Mouse (Mus musculus) MEL (cell line): ENCODE results near the gene Fkbp9. TPM values are rescaled to one million over a fixed set of nuclear protein-coding genes. Genes with fewer than 3 reads are reported as not detected.
A peak's percentile ranks its signal among the peaks of the same experiment; 100 is the strongest.

ENCODE experiments used
- DNase-seq: peaks from one replicate; pipeline ENCODE4 v3.0.0; 2011; ENCODE audit warnings: low read depth, low spot score
- H3K27ac ChIP-seq: 2 replicates; pipeline ENCODE4 v1.5.1; 2012; ENCODE audit warnings: low read depth, mild to moderate bottlenecking, control low read depth, low read length, moderate library complexity; ENCODE audit not compliant: control insufficient read depth
- H3K27me3 ChIP-seq, 2 experiments: fragments of 150-350 bp in 1 of 2; sonication (generic) in 1 of 2; 2 replicates each; pipeline ENCODE4 v1.6.1; 2012; ENCODE audit warnings: low read length in 2 of 2, mild to moderate bottlenecking in 2 of 2, improper control_type of control experiment in 1 of 2, moderate library complexity in 1 of 2; ENCODE audit not compliant: insufficient read depth in 2 of 2, control insufficient read depth in 1 of 2
- H3K36me3 ChIP-seq, 2 experiments: 2 replicates each; pipeline ENCODE4 v1.6.1; 2012 to 2014; ENCODE audit warnings: low read length in 2 of 2, improper control_type of control experiment in 1 of 2, inconsistent platforms in 1 of 2, mild to moderate bottlenecking in 1 of 2; ENCODE audit not compliant: insufficient read depth in 2 of 2, control insufficient read depth in 1 of 2
- H3K4me1 ChIP-seq, 2 experiments: fragments of 150-350 bp in 1 of 2; sonication (generic) in 1 of 2; 2 replicates each; pipeline ENCODE4 v1.6.1; 2012; ENCODE audit warnings: low read length in 2 of 2, improper control_type of control experiment in 1 of 2, mild to moderate bottlenecking in 1 of 2; ENCODE audit not compliant: insufficient read depth in 2 of 2, control insufficient read depth in 1 of 2
- H3K4me3 ChIP-seq, 2 experiments: fragments of 150-350 bp in 1 of 2; sonication (generic) in 1 of 2; 2 replicates each; pipeline ENCODE4 v1.5.1; 2012; ENCODE audit warnings: low read depth in 2 of 2, low read length in 2 of 2, mild to moderate bottlenecking in 2 of 2, moderate library complexity in 2 of 2, control low read depth in 1 of 2, improper control_type of control experiment in 1 of 2; ENCODE audit not compliant: control insufficient read depth in 1 of 2, insufficient read depth in 1 of 2
- H3K79me2 ChIP-seq: 2 replicates; pipeline ENCODE4 v1.6.1; 2012; ENCODE audit warnings: mild to moderate bottlenecking, low read length, moderate library complexity; ENCODE audit not compliant: control insufficient read depth, poor library complexity, insufficient read depth
- H3K9ac ChIP-seq: 2 replicates; pipeline ENCODE4 v1.6.1; 2012; ENCODE audit warnings: low read depth, mild to moderate bottlenecking, control low read depth, low read length, moderate library complexity; ENCODE audit not compliant: control insufficient read depth, poor library complexity, severe bottlenecking
- H3K9me3 ChIP-seq: fragments of 150-350 bp; sonication (generic); replicated peaks from 2 replicates; pipeline ENCODE4 v1.6.1; 2012; ENCODE audit warnings: mild to moderate bottlenecking, low read length, improper control_type of control experiment, moderate library complexity; ENCODE audit not compliant: insufficient read depth
- BHLHE40 ChIP-seq: IDR thresholded peaks from 2 replicates; pipeline ENCODE4 v1.6.1; 2012; ENCODE audit warnings: low read depth, mild to moderate bottlenecking, inconsistent platforms, low read length, improper control_type of control experiment, borderline replicate concordance
- CHD1 ChIP-seq: IDR thresholded peaks from 2 replicates; pipeline ENCODE4 v1.6.1; 2012; ENCODE audit warnings: low read depth, mild to moderate bottlenecking, inconsistent platforms, low read length, improper control_type of control experiment
- CHD2 ChIP-seq: IDR thresholded peaks from 2 replicates; pipeline ENCODE4 v1.6.1; 2011; ENCODE audit warnings: low read length, improper control_type of control experiment
- E2F4 ChIP-seq: IDR thresholded peaks from 2 replicates; pipeline ENCODE4 v1.6.1; 2011; ENCODE audit warnings: low read depth, low read length, improper control_type of control experiment, borderline replicate concordance
- ELF1 ChIP-seq: IDR thresholded peaks from 2 replicates; pipeline ENCODE4 v1.6.1; 2014; ENCODE audit warnings: low read depth, mild to moderate bottlenecking, inconsistent platforms, low read length, improper control_type of control experiment, moderate library complexity
- EP300 ChIP-seq, 2 experiments: IDR thresholded peaks; 2 replicates each; pipeline ENCODE4 v1.6.1; 2011; ENCODE audit warnings: improper control_type of control experiment in 2 of 2, low read length in 2 of 2, low read depth in 1 of 2, mild to moderate bottlenecking in 1 of 2
- GABPA ChIP-seq: IDR thresholded peaks from 2 replicates; pipeline ENCODE4 v1.6.1; 2012; ENCODE audit warnings: low read depth, mild to moderate bottlenecking, inconsistent platforms, low read length, improper control_type of control experiment, moderate library complexity
- HCFC1 ChIP-seq: IDR thresholded peaks from 2 replicates; pipeline ENCODE4 v1.6.1; 2012; ENCODE audit warnings: low read depth, mild to moderate bottlenecking, inconsistent platforms, low read length, improper control_type of control experiment, moderate library complexity
- MAFK ChIP-seq: IDR thresholded peaks from 2 replicates; pipeline ENCODE4 v1.6.1; 2011; ENCODE audit warnings: low read depth, mild to moderate bottlenecking, low read length, improper control_type of control experiment, borderline replicate concordance
- MAX ChIP-seq: IDR thresholded peaks from 2 replicates; pipeline ENCODE4 v1.6.1; 2011; ENCODE audit warnings: low read length, improper control_type of control experiment
- MAZ ChIP-seq: IDR thresholded peaks from 2 replicates; pipeline ENCODE4 v1.6.1; 2012; ENCODE audit warnings: low read depth, mild to moderate bottlenecking, inconsistent platforms, low read length, improper control_type of control experiment
- MEF2A ChIP-seq: IDR thresholded peaks from 2 replicates; pipeline ENCODE4 v1.6.1; 2014; ENCODE audit warnings: low read depth, mild to moderate bottlenecking, inconsistent platforms, low read length, improper control_type of control experiment; ENCODE audit not compliant: poor library complexity, insufficient replicate concordance, severe bottlenecking; ENCODE audit errors: extremely low read depth
- MXI1 ChIP-seq: IDR thresholded peaks from 2 replicates; pipeline ENCODE4 v1.6.1; 2011; ENCODE audit warnings: mild to moderate bottlenecking, low read depth, low read length, improper control_type of control experiment
- MYB ChIP-seq: IDR thresholded peaks from 2 replicates; pipeline ENCODE4 v1.6.1; 2011; ENCODE audit warnings: mild to moderate bottlenecking, low read depth, low read length, improper control_type of control experiment
- MYC ChIP-seq: IDR thresholded peaks from 2 replicates; pipeline ENCODE4 v1.6.1; 2011; ENCODE audit warnings: low read depth, mild to moderate bottlenecking, low read length, improper control_type of control experiment, moderate library complexity
- NELFE ChIP-seq: IDR thresholded peaks from 2 replicates; pipeline ENCODE4 v1.6.1; 2011; ENCODE audit warnings: low read depth, low read length, improper control_type of control experiment
- NRF1 ChIP-seq: IDR thresholded peaks from 2 replicates; pipeline ENCODE4 v1.6.1; 2014; ENCODE audit warnings: low read depth, mild to moderate bottlenecking, inconsistent platforms, low read length, improper control_type of control experiment, moderate library complexity; ENCODE audit not compliant: poor library complexity, insufficient read depth, severe bottlenecking
- POLR2A ChIP-seq, 2 experiments: IDR thresholded peaks; 2 replicates each; pipeline ENCODE4 v1.6.1; 2011 to 2012; ENCODE audit warnings: low read length in 2 of 2, mild to moderate bottlenecking in 2 of 2, control low read depth in 1 of 2, improper control_type of control experiment in 1 of 2, low read depth in 1 of 2, moderate library complexity in 1 of 2; ENCODE audit not compliant: control insufficient read depth in 1 of 2, insufficient read depth in 1 of 2, poor library complexity in 1 of 2
- POLR2AphosphoS2 ChIP-seq: IDR thresholded peaks from 2 replicates; pipeline ENCODE4 v1.6.1; 2011; ENCODE audit warnings: low read length, improper control_type of control experiment
- RCOR1 ChIP-seq: IDR thresholded peaks from 2 replicates; pipeline ENCODE4 v1.6.1; 2012; ENCODE audit warnings: low read depth, mild to moderate bottlenecking, inconsistent platforms, low read length, improper control_type of control experiment
- SIN3A ChIP-seq: IDR thresholded peaks from 2 replicates; pipeline ENCODE4 v1.6.1; 2012; ENCODE audit warnings: low read length, improper control_type of control experiment, inconsistent platforms
- SMC3 ChIP-seq: IDR thresholded peaks from 2 replicates; pipeline ENCODE4 v1.6.1; 2011; ENCODE audit warnings: low read depth, low read length, improper control_type of control experiment
- TBP ChIP-seq: IDR thresholded peaks from 2 replicates; pipeline ENCODE4 v1.8.0; 2011; ENCODE audit warnings: low read depth, low read length, improper control_type of control experiment
- TCF12 ChIP-seq: IDR thresholded peaks from 2 replicates; pipeline ENCODE4 v1.6.1; 2014; ENCODE audit warnings: low read depth, mild to moderate bottlenecking, inconsistent platforms, low read length, improper control_type of control experiment, moderate library complexity
- UBTF ChIP-seq: IDR thresholded peaks from 2 replicates; pipeline ENCODE4 v1.6.1; 2012; ENCODE audit warnings: low read depth, mild to moderate bottlenecking, inconsistent platforms, low read length, improper control_type of control experiment, moderate library complexity, borderline replicate concordance; ENCODE audit not compliant: insufficient read depth
- USF1 ChIP-seq: IDR thresholded peaks from 2 replicates; pipeline ENCODE4 v1.6.1; 2014; ENCODE audit warnings: low read depth, mild to moderate bottlenecking, inconsistent platforms, low read length, improper control_type of control experiment, moderate library complexity
- USF2 ChIP-seq, 2 experiments: IDR thresholded peaks; 2 replicates each; pipeline ENCODE4 v1.6.1; 2011 to 2012; ENCODE audit warnings: improper control_type of control experiment in 2 of 2, low read length in 2 of 2, borderline replicate concordance in 1 of 2, inconsistent platforms in 1 of 2, low read depth in 1 of 2, mild to moderate bottlenecking in 1 of 2; ENCODE audit not compliant: insufficient read depth in 1 of 2
- ZMIZ1 ChIP-seq: IDR thresholded peaks from 2 replicates; pipeline ENCODE4 v1.6.1; 2012; ENCODE audit warnings: low read depth, mild to moderate bottlenecking, inconsistent platforms, low read length, improper control_type of control experiment, moderate library complexity
- ZNF384 ChIP-seq: IDR thresholded peaks from 2 replicates; pipeline ENCODE4 v1.6.1; 2012; ENCODE audit warnings: low read depth, mild to moderate bottlenecking, inconsistent platforms, low read length, improper control_type of control experiment
- polyA plus RNA-seq, 2 experiments: library from polyadenylated mRNA; stranded (reverse) in 1 of 2; unstranded in 1 of 2; fragments of >175 nt in 1 of 2; fragments of >200 nt in 1 of 2; gene quantifications; 2 replicates each; pipeline versions ENCODE4 v1.2.1 to v1.2.4; 2012; ENCODE audit warnings: low replicate concordance in 2 of 2, low read depth in 1 of 2; ENCODE audit not compliant: insufficient read length in 2 of 2, insufficient read depth in 1 of 2, missing spikeins in 1 of 2
- total RNA-seq: library from RNA; depleted of rRNA; stranded (reverse); fragments of 300-350 nt; gene quantifications from 2 replicates; pipeline ENCODE4 v1.2.3, GENCODE M21; 2012

The Fkbp9 gene
- total and polyA plus RNA-seq, 3 experiments: 3.0 to 19.5 TPM; not detected in 1

DNA sequence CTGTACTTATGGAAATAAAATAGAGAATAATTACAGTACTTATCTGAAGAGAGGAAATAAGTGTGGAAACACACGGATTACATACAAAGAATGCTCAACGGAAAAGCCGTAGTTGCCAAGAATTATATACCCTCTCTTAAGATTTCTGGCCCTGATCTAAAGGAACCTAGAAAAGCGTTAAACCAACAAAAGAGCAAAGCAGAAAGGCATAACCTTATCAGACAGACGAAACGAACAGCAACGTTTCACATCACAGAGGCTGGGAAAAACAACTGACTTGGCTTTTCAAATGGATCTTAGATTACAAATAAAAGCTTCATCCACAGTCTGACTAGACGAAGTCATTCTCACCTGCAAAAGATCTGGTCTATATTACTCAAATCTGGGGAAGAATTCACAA is 35.6 kb upstream of the Fkbp9 start:
- peak overlapping the region; percentile 96 for H3K9ac ChIP-seq
- H3K27me3 ChIP-seq: no peaks in the 10 kb centered on the region
- H3K27ac ChIP-seq: peak overlapping the region; percentile 98
- no peaks in the 10 kb centered on the region for H3K9me3 ChIP-seq
- peak overlapping the region; percentile 78 to 91 for H3K4me3 ChIP-seq
- H3K4me1 ChIP-seq: peaks cover 8 to 16% of the 10 kb centered on the region in 2 experiments
- peaks cover 2 to 29% of the 10 kb centered on the region in 2 experiments for H3K36me3 ChIP-seq
- TF ChIP-seq MEF2A: no peak
- TF ChIP-seq POLR2AphosphoS2: peak; percentile 34; the same call in 1 of the 2 replicates
- TF ChIP-seq E2F4: no peak
- TF ChIP-seq EP300 (IDR thresholded peaks at IDR 0.05; ENCODE audit: low read depth in 1 of 2, low read length in 2 of 2): peak; percentile 28 to 62; a peak in 2 of 4 replicates
- TF ChIP-seq CHD1: peak; percentile 67; the same call in 1 of the 2 replicates
- TF ChIP-seq MYB: peak; percentile 79
- TF ChIP-seq SIN3A: no peak; the same call in 1 of the 2 replicates
- no peak for TF ChIP-seq MYC
- DNase-seq: no peak
- peaks cover 62% of the 10 kb centered on the region for H3K79me2 ChIP-seq

DNA sequence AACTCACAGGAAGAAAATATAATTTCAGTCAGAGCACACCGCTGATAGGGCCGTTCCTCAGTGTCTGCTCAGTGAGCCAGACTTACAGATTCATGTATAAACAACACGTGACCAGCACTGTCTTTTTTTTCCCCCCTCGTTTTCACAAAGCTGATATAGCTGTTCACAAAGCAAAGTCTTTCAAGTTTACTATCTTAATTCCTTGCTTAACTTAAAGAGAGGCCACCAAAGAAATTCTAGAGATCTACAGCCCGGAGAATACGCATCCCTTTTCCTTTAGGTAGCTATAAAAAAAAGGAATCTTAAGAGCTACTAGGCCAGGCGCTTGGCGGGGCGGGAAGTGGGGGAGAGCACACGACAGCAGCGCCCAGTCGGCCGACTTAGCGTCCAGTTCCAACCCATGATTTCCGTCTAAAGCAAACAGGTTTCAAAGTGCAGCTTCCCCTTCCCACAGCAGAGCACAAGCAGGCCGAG is 35.2 kb upstream of the Fkbp9 start:
- peak; percentile 83 for DNase-seq
- no peak for TF ChIP-seq MAFK
- peak; percentile 38; the same call in 1 of the 2 replicates for TF ChIP-seq HCFC1
- TF ChIP-seq UBTF: no peak
- TF ChIP-seq MXI1: peak; percentile 93
- no peak for TF ChIP-seq MAZ
- peak in 1 of 2 experiments; percentile 84; a peak in 2 of 4 replicates for TF ChIP-seq USF2 (IDR thresholded peaks at IDR 0.05; ENCODE audit: borderline replicate concordance in 1 of 2, insufficient read depth in 1 of 2, low read depth in 1 of 2, low read length in 2 of 2)
- TF ChIP-seq ZMIZ1: peak; percentile 32; the same call in 1 of the 2 replicates
- TF ChIP-seq RCOR1: 0 out of 2 replicates have a peak, but pooled peaks have one; percentile 19
- TF ChIP-seq USF1: peak; percentile 95
- TF ChIP-seq MAX: peak; percentile 95
- peak; percentile 84 for TF ChIP-seq MYC
- no peak for TF ChIP-seq TCF12
- no peak for TF ChIP-seq SMC3
- TF ChIP-seq CHD1: no peak
- no peak for TF ChIP-seq CHD2
- TF ChIP-seq ELF1: no peak
- no peak; the same call in 1 of the 2 replicates for TF ChIP-seq TBP
- TF ChIP-seq NELFE: no peak
- TF ChIP-seq POLR2A (IDR thresholded peaks at IDR 0.05; ENCODE audit: control insufficient read depth in 1 of 2, insufficient read depth in 1 of 2, low read depth in 1 of 2, low read length in 2 of 2, poor library complexity in 1 of 2): no peak; a peak in 1 of 4 replicates
- TF ChIP-seq NRF1: no peak
- TF ChIP-seq BHLHE40: peak; percentile 84
- TF ChIP-seq ZNF384: peak; percentile 83
- TF ChIP-seq GABPA: no peak
- TF ChIP-seq SIN3A: peak; percentile 83
- H3K9ac ChIP-seq: peak overlapping the region; percentile 96
- H3K27me3 ChIP-seq: no peaks in the 10 kb centered on the region; a peak in 1 of 4 replicates
- peak overlapping the region; percentile 78 to 91 for H3K4me3 ChIP-seq
- H3K27ac ChIP-seq: peak overlapping the region; percentile 98
- H3K4me1 ChIP-seq: peaks cover 8 to 16% of the 10 kb centered on the region in 2 experiments
- H3K36me3 ChIP-seq: peaks cover 2 to 29% of the 10 kb centered on the region in 2 experiments
- H3K79me2 ChIP-seq: peaks cover 57% of the 10 kb centered on the region
- H3K9me3 ChIP-seq: no peaks in the 10 kb centered on the region
